Mouse (Mus musculus): Measurements from ENCODE around the gene Zfp143. TPM values are rescaled to one million over a fixed set of nuclear protein-coding genes. Genes with fewer than 3 reads are reported as not detected.
"Not testable (repeated sequence)": the region's sequence is repeated elsewhere in the genome, so short reads cannot be mapped to it uniquely, and the experiment has no call there.

The Zfp143 gene
- total and polyA plus RNA-seq, 3 experiments = 17.0 to 23.4 (median 17.5) TPM

DNA sequence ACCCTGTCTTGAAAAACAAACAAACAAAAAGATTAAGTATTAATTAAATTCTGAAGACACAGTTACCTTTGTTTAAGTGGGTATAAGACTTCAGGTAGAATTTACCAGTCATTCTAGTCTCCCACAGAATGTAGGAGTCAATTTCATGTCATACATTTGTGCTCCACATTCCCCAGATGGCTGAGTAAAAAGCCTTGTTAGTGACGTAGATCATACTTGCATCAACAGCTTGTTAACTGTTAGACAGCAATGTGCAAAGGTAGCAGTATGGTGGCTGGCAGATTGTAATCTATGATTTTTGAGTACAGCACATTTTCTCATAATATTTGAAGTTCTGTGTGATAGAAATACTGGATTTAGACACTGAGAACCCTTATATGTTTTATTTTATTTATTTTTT lies 32.2 kb upstream of the Zfp143 start:
- no peak for DNase-seq (ENCODE audit: extremely low read depth)
- Histone ChIP-seq H3K9ac (ENCODE audit: insufficient read depth, low read depth) (no peak overlapping the region), H3K4me2 (ENCODE audit: insufficient read depth, low read depth, poor library complexity, severe bottlenecking) (no peak overlapping the region), H3K9me3 (replicated peaks; ENCODE audit: low read length) (no peaks in the 10 kb centered on the region), H3K27me3 (replicated peaks) (no peaks in the 10 kb centered on the region), H3K79me2 (replicated peaks; ENCODE audit: control insufficient read depth, extremely low read depth, insufficient read depth, poor library complexity, severe bottlenecking) (peaks cover 84% of the 10 kb centered on the region), H3K27ac (ENCODE audit: insufficient read depth, low read depth) (no peak overlapping the region), H3K4me3 (replicated peaks in 1 of 3; ENCODE audit: low read depth in 2 of 3, low read length in 2 of 3, poor library complexity in 1 of 3) (no peak overlapping the region), H3K4me1 (ENCODE audit: control insufficient read depth in 1 of 2, insufficient read depth in 2 of 2) (peaks cover 0 to 5% of the 10 kb centered on the region in 2 experiments; a peak in 2 of 4 replicates), H3K36me3 (replicated peaks in 1 of 2; ENCODE audit: control insufficient read depth in 1 of 2, insufficient read depth in 1 of 2, low read length in 1 of 2) (peaks cover 29 to 82% of the 10 kb centered on the region in 2 experiments)
- dilution Hi-C loops (cut with MboI; ENCODE audit: extremely low pct_ligation_motif_present, extremely low pct_unique_long_range_greater_than_20kb, low sequenced_read_pairs) = no loop called here
- no peak for TF ChIP-seq ZMIZ1 (IDR thresholded peaks at IDR 0.05; ENCODE audit: low read depth, low read length)
- no peak for TF ChIP-seq ZC3H11A (IDR thresholded peaks at IDR 0.05; ENCODE audit: low read depth, low read length)
- no peak for TF ChIP-seq CTCF (conservative IDR thresholded peaks at IDR 0.05 in 1 of 2, IDR thresholded peaks at IDR 0.05 in 1 of 2; ENCODE audit: low read depth in 2 of 2, low read length in 2 of 2)
- no peak for TF ChIP-seq RAD21 (IDR thresholded peaks at IDR 0.05; ENCODE audit: low read depth, low read length)
- no peak for TF ChIP-seq KAT2A (IDR thresholded peaks at IDR 0.05; ENCODE audit: insufficient replicate concordance, low read length)
- TF ChIP-seq EP300 (IDR thresholded peaks at IDR 0.05; ENCODE audit: low read length) = no peak
- TF ChIP-seq MXI1 (IDR thresholded peaks at IDR 0.05; ENCODE audit: low read depth, low read length) = no peak
- no peak for TF ChIP-seq USF1 (IDR thresholded peaks at IDR 0.05; ENCODE audit: low read depth, low read length)
- no peak for TF ChIP-seq MEF2A (IDR thresholded peaks at IDR 0.05; ENCODE audit: borderline replicate concordance, low read depth, low read length)
- no peak for TF ChIP-seq POLR2AphosphoS2 (IDR thresholded peaks at IDR 0.05; ENCODE audit: low read depth, low read length)
- TF ChIP-seq IRF4 (IDR thresholded peaks at IDR 0.05; ENCODE audit: low read depth, low read length) = no peak
- in situ Hi-C loops (cut with MboI; ENCODE audit: low pct_ligation_motif_present, low pct_unique_long_range_greater_than_20kb, low sequenced_read_pairs) = no loop called here

- no peak overlapping the region for H3K4me3 ChIP-seq (replicated peaks in 1 of 3; ENCODE audit: low read depth in 2 of 3, low read length in 2 of 3, poor library complexity in 1 of 3)
- in situ Hi-C loops (cut with MboI; ENCODE audit: low pct_ligation_motif_present, low pct_unique_long_range_greater_than_20kb, low sequenced_read_pairs) = no loop called here
- TF ChIP-seq NELFE (IDR thresholded peaks at IDR 0.05; ENCODE audit: low read depth, low read length) (no peak), CTCF (conservative IDR thresholded peaks at IDR 0.05 in 1 of 2, IDR thresholded peaks at IDR 0.05 in 1 of 2; ENCODE audit: low read depth in 2 of 2, low read length in 2 of 2) (no peak), ZNF384 (IDR thresholded peaks at IDR 0.05; ENCODE audit: low read depth, low read length) (no peak), POLR2A (IDR thresholded peaks at IDR 0.05; ENCODE audit: low read depth, low read length) (no peak), MAFK (IDR thresholded peaks at IDR 0.05; ENCODE audit: insufficient replicate concordance, low read length) (no peak)
- peaks cover 0 to under 1% of the 10 kb centered on the region in 2 experiments; a peak in 1 of 4 replicates for H3K4me1 ChIP-seq (ENCODE audit: control insufficient read depth in 1 of 2, insufficient read depth in 2 of 2)
- no peak overlapping the region for H3K4me2 ChIP-seq (ENCODE audit: insufficient read depth, low read depth, poor library complexity, severe bottlenecking)
- no peaks in the 10 kb centered on the region for H3K27me3 ChIP-seq (replicated peaks)
- H3K36me3 ChIP-seq (replicated peaks in 1 of 2; ENCODE audit: control insufficient read depth in 1 of 2, insufficient read depth in 1 of 2, low read length in 1 of 2) = peaks cover 33 to 83% of the 10 kb centered on the region in 2 experiments
- no peak overlapping the region for H3K27ac ChIP-seq (ENCODE audit: insufficient read depth, low read depth)
- dilution Hi-C loops (cut with MboI; ENCODE audit: extremely low pct_ligation_motif_present, extremely low pct_unique_long_range_greater_than_20kb, low sequenced_read_pairs) = no loop called here
- peaks cover 79% of the 10 kb centered on the region for H3K79me2 ChIP-seq (replicated peaks; ENCODE audit: control insufficient read depth, extremely low read depth, insufficient read depth, poor library complexity, severe bottlenecking)
- H3K9me3 ChIP-seq (replicated peaks; ENCODE audit: low read length) = no peaks in the 10 kb centered on the region
- no peak overlapping the region for H3K9ac ChIP-seq (ENCODE audit: insufficient read depth, low read depth)
- no peak for DNase-seq (ENCODE audit: extremely low read depth)
Observed at GRCm38 (mm10) chr7:110030342-110030741, 30.7 kb upstream of the Zfp143 start.

DNA sequence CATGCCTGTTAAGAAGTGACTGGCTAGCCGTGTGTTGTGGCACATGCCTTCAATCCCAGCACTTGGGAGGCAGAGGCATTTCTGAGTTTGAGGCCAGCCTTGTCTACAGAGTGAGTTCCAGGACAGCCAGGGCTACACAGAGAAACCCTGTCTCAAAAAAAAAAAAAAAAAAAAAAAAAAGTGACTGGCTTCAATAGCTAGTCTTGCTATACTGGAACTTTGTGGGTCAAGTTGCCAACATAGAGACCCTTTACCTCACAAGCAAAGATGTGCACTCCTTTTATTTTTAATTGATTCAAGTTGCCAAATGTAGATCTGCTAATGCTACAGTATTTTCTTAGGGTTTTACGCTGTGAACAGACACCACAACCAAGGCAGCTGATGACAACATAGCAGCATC lies 3.3 kb upstream of the Zfp143 start:
- H3K27ac ChIP-seq (ENCODE audit: insufficient read depth, low read depth); H3K4me1 ChIP-seq (ENCODE audit: control insufficient read depth in 1 of 2, insufficient read depth in 2 of 2); H3K4me2 ChIP-seq (ENCODE audit: insufficient read depth, low read depth, poor library complexity, severe bottlenecking); H3K27me3 ChIP-seq (replicated peaks); H3K9me3 ChIP-seq (replicated peaks; ENCODE audit: low read length); H3K79me2 ChIP-seq (replicated peaks; ENCODE audit: control insufficient read depth, extremely low read depth, insufficient read depth, poor library complexity, severe bottlenecking); H3K9ac ChIP-seq (ENCODE audit: insufficient read depth, low read depth); in situ Hi-C loops (cut with MboI; ENCODE audit: low pct_ligation_motif_present, low pct_unique_long_range_greater_than_20kb, low sequenced_read_pairs); dilution Hi-C loops (cut with MboI; ENCODE audit: extremely low pct_ligation_motif_present, extremely low pct_unique_long_range_greater_than_20kb, low sequenced_read_pairs); H3K4me3 ChIP-seq (replicated peaks in 1 of 3; ENCODE audit: low read depth in 2 of 3, low read length in 2 of 3, poor library complexity in 1 of 3); DNase-seq (ENCODE audit: extremely low read depth): not testable (repeated sequence)
- peaks cover 18 to 57% of the 10 kb centered on the region in 2 experiments for H3K36me3 ChIP-seq (replicated peaks in 1 of 2; ENCODE audit: control insufficient read depth in 1 of 2, insufficient read depth in 1 of 2, low read length in 1 of 2)

Data from CH12.LX (cell line).